Mouse (Mus musculus) heart, adult 2 months (tissue): ENCODE measurements around the gene Tmem206.

ENCODE experiments used
- CTCF ChIP-seq: fragments of 200-600 bp; IDR thresholded peaks from 2 replicates; pipeline ENCODE4 v1.8.1; 2022; ENCODE audit warnings: antibody characterized with exemption, mild to moderate bottlenecking, moderate library complexity
- EP300 ChIP-seq: fragments of 200-500 bp; IDR thresholded peaks from 2 replicates; pipeline ENCODE4 v1.6.1; 2011; ENCODE audit warnings: low read depth, low read length, control low read depth; ENCODE audit not compliant: insufficient read depth
- POLR2A ChIP-seq: fragments of 200-500 bp; IDR thresholded peaks from 2 replicates; pipeline ENCODE4 v1.6.1; 2011; ENCODE audit warnings: mild to moderate bottlenecking, low read depth, low read length, control low read depth; ENCODE audit not compliant: insufficient read depth

DNA sequence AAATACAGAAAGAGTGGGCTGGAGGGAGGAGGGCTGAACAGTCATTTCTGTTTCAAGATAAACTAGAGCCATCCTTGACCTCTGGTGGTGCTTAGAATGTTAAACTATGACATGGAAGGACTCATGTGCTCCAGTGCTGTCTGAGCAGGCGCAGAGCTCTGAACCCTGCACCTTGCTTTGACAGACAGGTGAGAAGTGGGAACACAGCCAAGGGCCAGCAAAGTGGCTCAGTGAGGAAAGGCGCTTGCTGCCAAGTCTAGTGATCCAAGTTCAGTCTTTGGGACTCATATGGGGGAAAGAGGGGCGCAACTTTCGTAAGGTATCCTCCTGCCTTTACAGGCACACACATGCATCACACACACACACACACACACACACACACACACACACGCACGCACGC, 49.5 kb upstream of the Tmem206 start:
- no peak for TF ChIP-seq POLR2A
- no peak for TF ChIP-seq EP300
- no peak for TF ChIP-seq CTCF
